Mouse (Mus musculus) thymus, postnatal 14 days (tissue): Measurements from ENCODE around the gene Chrna4.

Source experiments
- DNase-seq: peaks from one replicate; pipeline ENCODE4 v3.0.0; 2021

Gene Chrna4

DNA sequence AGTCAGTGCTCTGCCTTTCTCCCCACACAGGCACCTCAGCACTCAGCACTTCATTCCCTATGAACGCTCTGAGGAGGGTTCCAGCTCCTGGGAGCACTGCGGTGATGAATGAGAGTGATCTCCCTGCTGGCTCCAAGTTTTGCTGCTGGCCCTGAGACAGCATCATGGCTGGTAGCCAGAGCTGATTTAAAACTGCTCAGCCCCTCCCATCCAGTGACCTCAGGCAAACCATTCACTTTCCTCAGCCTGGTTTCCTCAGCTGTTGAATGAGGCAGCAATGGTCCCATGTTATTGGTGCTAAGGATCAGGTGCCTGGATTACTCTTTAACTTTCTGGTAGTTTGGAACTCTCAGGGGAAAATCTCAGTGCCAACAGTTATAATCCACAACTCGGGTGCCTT, at the start of gene Chrna4:
Gene Chrna4 (minus strand): TSS at position 110 of the 400 bp plus-strand sequence.
- DNase-seq: no peak

DNA sequence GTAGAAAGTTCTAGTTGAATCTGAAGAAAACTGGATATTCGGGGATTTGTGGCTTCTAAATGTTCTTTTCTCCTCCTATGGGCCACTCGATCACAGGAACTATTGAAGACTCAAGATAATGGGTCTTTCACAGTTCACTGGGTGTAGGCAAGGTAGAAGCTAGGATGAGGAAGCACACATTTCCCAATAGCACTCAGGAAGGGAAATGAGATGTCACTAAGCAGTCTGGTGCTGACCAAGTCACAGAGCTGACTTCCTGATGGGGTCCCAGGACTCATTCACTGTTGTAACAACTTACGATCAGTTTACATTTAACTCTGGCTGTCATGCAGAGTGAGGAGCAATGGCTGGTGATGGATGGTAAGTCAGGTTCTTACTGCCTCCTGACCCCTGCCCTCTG, 46.8 kb upstream of the Chrna4 start:
- no peak for DNase-seq

DNA sequence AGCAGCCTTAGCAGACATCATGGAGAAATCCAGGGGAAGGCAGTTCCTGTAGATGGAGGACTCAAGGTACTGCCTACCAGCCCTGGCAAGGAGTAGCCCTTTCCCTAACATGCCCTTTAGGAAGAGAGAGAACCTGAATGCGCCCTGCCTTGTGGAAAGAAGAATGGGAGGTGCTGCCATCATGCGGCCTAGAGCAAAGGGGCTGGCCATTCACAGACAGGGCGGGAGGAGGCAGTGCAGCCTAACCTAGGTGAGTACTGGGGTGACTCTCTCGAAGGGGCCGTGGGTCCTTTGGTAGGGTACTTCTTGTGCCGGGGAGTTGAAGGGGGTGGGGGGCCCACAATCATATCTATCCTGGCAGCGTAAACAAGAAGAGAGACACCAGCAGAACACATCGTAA, 41.7 kb upstream of the Chrna4 start:
- DNase-seq: no peak

- DNase-seq: no peak
Measured at GRCm38 (mm10) chr2:181083945-181084344, 40.6 kb upstream of the Chrna4 start.

DNA sequence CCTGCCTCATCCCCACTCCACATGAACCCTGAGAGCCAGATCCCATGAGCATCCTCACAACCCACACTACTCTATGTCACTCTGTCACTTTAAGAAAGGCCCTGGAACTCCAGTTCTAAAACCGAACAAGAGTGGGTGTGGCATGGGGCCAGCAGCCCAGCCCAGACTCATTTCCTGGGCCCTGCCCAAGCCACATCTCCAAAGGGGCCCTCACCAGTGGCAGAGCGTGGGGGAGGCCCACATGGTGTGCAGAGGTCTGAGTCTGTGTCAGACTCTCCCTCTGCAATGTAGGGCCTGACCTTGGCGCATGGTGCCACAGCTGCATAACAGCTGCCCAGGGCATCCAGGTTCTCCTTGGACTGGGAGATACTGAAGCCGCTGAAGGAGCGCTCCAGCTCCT, 37.5 kb upstream of the Chrna4 start:
- DNase-seq: no peak

DNA sequence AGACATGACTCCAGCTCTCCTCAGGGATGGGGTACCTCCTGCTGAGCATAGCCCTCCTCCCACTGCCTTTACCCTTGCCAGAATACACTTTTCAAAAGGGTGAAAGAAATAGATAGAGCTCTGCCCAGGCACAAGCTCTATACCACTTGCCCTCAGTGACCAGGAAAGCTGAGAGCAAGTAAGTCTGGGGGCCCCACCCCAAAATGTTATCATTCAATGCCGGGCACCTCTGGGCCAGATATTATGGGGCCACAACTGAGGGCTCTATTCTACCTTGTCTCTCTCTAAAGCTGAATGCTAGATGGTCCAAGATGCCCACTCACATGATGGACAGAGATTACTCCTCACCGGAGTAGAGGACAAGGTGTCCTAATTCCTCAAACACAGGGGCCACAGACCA, 36.2 kb upstream of the Chrna4 start:
- DNase-seq: no peak

DNA sequence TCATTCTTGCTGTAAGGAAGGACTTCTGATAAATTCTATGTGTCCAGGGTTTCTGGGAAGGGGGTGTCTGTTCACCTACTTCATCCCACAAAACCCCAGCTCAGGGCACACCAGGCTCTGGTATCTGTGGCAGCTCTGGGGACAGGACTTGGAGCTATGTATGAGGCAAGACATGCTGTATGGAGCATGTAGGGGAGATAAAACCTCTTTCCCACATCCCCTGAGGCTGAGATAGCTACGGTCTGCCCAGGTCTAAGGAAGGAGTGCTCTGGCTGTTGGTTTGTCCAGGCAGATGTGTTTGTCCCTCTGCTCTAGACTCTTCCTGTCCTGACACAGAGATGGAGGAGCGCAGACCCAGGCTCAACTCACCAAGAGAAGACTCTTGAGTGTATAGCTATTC, 35.6 kb upstream of the Chrna4 start:
- no peak for DNase-seq

- no peak for DNase-seq
Measured at GRCm38 (mm10) chr2:181075501-181075900, 32.2 kb upstream of the Chrna4 start.

DNA sequence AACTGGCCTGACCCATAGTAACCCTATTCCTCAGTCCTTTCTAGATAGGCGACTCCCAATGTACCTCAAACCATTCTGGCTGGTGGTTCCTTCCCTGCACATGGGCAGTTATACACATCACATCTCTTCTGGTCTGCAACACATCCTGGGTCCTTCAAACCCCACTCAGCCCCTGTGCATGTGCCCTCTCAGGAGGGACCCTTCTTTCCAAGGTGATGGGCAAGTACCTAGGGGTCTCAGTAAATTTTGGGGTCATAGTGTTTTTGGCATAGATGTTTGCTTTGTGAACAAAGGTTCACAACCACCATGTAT, 29.0 kb upstream of the Chrna4 start:
- no peak for DNase-seq

GRCm38 (mm10) chr2:181071706-181072402, 28.5 kb upstream of the Chrna4 start:
- peak; percentile 57 for DNase-seq

GRCm38 (mm10) chr2:181070136-181070535, 26.8 kb upstream of the Chrna4 start:
- DNase-seq: no peak

- no peak for DNase-seq
Measured at GRCm38 (mm10) chr2:181068499-181068898, 25.2 kb upstream of the Chrna4 start.

- no peak for DNase-seq
Measured at GRCm38 (mm10) chr2:181065827-181066226, 22.5 kb upstream of the Chrna4 start.

DNA sequence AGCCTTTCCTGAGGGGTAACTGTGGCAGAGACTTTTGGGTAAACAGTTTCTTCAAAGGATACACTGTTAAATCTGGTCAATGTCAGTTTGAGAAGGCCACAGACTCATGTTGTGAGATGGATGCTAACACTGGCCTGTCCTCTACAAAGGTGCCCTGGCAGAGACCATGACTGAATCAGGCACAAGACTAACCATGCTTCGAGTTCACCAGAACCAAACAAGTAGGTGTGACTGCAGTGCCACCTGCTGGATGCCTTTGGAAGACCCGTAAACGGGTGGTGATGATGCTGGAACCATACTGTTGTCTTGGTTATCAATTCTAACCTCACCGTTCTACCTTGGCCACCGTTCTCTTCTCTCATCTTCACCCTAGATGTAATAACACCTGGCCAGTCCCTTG, 16.8 kb upstream of the Chrna4 start:
- DNase-seq: peak; percentile 60

GRCm38 (mm10) chr2:181058193-181058592, 14.8 kb upstream of the Chrna4 start:
- DNase-seq: no peak

DNA sequence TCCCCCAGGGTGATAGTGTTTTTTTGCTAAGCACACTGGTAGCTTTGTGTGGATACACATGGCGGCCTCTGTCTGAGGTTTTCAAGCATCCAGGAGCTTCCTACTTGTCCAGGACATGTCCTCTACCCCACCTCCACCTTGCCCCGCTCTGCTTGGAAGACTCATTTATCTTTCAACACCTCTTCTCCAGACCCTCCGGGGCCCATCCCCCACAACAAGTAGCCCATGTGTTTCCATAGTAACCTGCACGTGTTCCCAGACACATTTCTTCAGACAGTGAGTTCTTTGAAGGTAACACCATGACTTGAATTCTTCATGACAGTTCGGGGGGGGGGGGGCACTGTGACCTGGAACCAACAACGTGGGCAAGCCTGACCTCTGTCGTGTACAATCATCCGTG, 14.0 kb upstream of the Chrna4 start:
- DNase-seq: no peak

- no peak for DNase-seq
Measured at GRCm38 (mm10) chr2:181052171-181052570, 8.8 kb upstream of the Chrna4 start.

- no peak for DNase-seq
Measured at GRCm38 (mm10) chr2:181048986-181049385, 5.6 kb upstream of the Chrna4 start.

GRCm38 (mm10) chr2:181048252-181048945, 5.1 kb upstream of the Chrna4 start:
- no peak for DNase-seq

DNA sequence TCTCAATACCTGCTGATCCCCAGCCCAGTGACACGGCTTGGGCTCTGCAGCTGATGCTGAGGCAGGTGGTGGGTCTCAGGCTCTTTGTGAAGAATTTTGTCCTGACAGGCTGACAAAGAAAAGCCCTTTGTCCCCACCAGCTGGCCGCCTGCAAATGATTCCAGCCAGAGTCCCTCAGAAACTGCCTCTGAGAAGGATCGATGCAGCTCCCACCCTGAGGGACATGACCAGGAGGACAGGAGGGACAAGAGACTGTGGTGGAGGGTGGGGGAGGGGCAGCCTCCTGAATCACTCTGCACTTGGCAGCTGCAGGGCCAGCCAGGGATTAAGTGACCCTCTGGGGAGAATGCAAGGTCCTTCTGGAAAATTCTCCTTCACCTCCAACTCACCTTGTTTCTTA, 655 bp upstream of the Chrna4 start:
- DNase-seq: no peak

- DNase-seq: no peak
Measured at GRCm38 (mm10) chr2:181042376-181042775, 970 bp downstream of the Chrna4 start.

DNA sequence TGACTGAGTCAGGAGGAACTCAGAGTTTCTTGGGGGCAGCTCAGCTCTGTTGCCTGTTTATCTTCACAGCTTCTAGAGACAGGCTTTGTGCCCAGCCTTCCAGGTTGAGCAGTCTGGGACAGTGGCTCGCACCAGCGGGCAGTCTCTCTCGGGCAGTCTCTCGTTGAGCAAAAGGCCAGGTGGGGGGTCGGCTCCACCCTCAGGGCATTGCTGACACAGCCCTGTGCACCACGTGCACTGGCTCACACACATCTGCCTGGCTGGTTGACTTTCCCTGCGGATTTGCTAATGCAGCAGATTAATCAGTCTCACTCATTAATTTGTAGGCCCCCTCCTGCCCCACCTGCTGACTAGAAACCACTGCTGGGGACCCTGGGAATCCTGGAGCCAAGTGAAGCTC, 1.4 kb downstream of the Chrna4 start:
- DNase-seq: no peak

DNA sequence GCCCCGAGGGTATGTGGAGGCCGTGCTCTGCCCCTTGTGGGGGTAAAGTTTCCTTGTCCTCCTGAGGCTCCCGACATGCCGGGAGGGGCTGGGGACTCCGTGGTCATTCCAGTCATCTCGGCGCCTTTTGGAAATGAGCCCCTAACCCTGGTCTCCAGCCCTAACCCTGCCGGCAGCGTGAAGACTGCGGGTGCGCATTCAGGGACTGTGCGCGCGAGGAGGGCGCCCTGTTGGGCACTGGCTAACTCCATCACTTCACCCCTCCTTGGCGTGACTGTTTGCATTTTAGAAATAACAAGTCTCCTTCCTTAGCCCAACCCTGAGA, 4.0 kb downstream of the Chrna4 start:
- no peak for DNase-seq

DNA sequence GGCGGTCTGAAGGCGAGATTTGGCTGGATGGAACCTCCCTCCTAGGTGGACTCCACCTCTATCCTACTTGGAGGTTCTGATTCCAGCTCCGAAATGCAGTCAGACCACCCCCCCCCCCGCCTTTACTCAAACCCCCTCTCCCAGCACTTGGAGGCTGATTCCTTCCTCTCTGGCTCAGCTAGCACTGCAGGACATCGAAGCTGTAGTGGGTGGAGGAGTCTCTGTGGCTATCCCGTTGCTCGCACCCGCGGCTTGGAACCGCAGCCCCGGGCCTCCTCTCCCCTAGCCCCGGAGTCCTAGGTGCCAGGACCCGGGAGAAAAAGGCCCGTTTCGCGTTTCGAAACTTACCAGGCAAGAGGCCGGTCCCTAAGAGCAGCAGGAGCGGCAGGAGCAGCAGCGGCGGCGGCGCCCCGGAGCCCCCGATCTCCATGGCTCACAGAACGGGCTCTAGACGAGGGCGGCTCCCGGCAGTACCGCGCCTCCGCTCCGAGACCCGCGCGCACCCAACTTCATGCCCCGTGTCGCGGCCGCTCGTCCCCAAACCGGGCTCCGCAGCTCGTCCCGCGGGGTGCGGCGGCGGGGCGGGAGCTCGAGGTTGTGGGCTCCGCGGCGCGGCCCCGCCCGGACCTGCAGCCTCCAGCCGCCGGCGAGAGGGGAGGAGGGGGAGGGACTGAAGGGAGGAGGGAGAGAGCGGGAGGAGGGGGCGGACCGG, 4.5 kb downstream of the Chrna4 start:
- no peak for DNase-seq

DNA sequence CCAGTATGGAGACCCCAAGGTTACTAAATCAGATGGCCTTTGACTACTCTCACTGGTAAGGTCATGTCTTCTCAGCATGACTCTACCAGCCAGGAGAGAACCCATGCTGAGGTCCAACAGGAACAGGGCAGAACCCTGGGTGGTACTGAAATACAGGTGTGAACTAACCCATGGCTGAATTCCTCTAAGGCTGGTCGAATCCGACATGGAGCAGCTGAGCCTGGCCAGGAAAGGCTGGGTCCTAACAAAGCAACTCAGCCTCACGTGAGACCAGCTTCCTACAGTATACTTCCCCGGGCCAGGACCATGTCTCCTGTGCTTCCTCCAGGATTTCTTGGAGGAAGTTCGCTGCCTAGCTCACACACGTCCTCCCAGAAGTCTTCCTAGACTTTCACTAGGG, 6.8 kb downstream of the Chrna4 start:
- no peak for DNase-seq
